Mouse (Mus musculus) layer of hippocampus, adult 11-12 months (tissue): ENCODE results near the gene Ippk.

Experiments
- DNase-seq: peaks from one replicate; pipeline ENCODE4 v3.0.0; 2022; ENCODE audit warnings: low spot score

Ippk gene

GRCm38 (mm10) chr13:49420754-49421605 lies at the start of gene Ippk:
Ippk (plus strand) TSS chr13:49421249.
- DNase-seq = peak; percentile 99

- DNase-seq = peak; percentile 71
Observed at GRCm38 (mm10) chr13:49371428-49371899, 49.6 kb upstream of the Ippk start.

- no peak for DNase-seq
Observed at GRCm38 (mm10) chr13:49372370-49373060, 48.5 kb upstream of the Ippk start.

- DNase-seq = no peak
Observed at GRCm38 (mm10) chr13:49374304-49374703, 46.7 kb upstream of the Ippk start.

GRCm38 (mm10) chr13:49374730-49375129 lies 46.3 kb upstream of the Ippk start:
- DNase-seq = no peak

DNA sequence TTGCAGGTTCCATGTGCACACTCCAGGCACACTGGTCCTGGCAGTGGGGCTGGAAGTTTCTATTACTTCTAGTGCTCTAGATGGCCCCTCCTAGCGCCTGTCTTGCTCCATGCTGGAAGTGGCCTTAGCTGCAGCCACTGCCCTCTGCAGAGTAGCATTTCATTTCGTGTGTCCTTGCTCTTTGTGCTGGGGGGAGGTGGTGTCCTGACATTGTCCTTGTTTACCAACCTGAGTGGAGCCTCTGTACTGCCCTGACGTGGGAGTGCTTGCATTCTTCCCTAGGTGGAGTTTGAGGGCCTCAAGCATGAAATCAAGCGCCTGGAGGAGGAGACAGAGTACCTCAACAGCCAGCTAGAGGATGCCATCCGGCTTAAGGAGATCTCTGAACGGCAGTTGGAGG lies 43.4 kb upstream of the Ippk start:
- no peak for DNase-seq

- no peak for DNase-seq
Observed at GRCm38 (mm10) chr13:49379301-49379700, 41.7 kb upstream of the Ippk start.

DNA sequence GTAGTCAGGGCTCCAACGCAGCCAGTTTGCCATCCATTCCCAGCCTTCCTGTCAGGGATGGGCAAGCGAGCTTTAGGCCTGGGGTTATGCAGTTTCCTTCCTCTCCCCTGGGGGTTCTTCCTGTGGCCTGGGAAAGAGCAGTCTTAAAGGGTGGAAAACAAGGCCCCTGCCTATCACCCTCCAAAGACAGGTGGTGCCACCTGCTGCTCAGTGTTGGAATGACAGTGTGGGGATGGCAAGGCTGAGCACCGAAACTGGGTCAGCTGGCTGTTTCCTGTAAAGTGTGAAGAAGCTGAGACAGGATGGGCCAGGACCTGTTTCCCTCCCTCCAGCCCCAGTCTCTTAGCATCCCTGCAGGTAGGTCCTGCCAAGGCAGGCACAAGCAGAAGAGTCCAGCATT lies 39.8 kb upstream of the Ippk start:
- DNase-seq = peak; percentile 90

DNA sequence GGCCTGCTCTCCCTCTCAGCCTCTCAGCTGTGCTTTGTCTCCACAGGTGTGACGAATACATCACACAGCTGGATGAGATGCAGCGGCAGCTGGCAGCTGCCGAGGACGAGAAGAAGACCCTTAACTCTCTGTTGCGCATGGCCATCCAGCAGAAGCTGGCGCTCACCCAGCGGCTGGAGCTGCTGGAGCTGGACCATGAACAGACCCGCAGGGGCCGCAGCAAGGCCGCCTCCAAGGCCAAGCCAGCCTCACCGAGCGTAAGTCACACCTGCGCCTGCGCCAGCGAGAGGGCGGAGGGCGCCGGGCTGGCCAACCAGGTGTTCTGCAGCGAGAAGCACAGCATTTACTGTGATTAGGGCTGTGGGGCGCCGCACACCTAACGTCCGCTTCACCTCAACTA lies 38.1 kb upstream of the Ippk start:
- no peak for DNase-seq

DNA sequence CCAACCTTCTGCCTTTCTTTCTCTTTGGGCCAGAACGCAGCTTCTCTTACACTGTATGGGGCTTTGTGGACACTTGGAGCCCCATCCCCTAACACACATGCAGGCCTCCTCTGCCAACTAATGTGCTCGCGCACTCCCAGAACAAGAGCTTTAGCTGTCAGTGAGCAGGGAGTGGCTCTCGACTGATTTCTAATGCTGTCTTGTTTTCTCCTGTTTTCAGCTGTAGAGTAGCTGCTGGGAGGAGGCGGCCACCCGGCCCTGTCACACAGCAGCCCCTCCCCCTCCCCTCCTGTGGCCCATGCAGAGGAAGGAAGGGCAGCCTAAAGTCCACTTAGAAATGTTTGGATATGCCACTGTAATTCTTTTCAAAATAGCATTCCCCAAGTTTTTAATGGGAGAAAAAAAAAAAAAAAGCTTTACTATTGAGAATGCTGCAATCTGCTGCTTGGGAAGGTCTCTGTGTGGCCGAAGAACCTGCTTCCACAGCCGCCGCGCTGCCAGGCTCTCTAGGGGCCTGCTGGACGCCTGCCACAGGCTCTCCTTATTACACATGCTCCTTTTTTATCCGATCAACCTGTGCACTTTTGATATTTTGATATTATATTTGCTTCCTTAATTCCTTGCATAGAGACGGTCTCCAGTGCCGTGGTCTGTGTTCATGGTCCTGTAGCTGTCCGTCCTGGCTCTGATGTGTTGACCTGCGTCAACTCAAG lies 36.1 kb upstream of the Ippk start:
- no peak for DNase-seq

- DNase-seq = no peak
Observed at GRCm38 (mm10) chr13:49391374-49391773, 29.7 kb upstream of the Ippk start.

DNA sequence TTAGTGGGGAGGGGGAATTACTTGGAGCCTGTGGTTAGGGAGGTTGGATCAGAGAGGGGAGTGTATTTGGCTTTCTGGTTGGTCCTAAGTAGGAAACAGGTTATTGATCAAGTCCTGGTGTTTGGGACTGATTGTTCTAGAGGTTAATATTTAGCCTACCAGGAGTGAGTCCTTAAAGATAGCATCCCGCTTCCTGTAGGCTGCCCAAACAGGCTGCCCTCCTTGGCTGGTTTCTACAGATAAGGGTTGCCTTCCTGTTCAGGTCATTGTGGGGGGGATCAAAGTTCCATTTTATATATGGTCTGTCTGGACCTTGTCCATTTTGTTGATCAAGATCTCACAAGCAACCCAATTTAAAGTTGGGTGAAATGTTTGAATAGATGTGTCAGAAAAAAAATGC lies 27.5 kb upstream of the Ippk start:
- no peak for DNase-seq

- DNase-seq = no peak
Observed at GRCm38 (mm10) chr13:49394886-49395447, 26.1 kb upstream of the Ippk start.

DNA sequence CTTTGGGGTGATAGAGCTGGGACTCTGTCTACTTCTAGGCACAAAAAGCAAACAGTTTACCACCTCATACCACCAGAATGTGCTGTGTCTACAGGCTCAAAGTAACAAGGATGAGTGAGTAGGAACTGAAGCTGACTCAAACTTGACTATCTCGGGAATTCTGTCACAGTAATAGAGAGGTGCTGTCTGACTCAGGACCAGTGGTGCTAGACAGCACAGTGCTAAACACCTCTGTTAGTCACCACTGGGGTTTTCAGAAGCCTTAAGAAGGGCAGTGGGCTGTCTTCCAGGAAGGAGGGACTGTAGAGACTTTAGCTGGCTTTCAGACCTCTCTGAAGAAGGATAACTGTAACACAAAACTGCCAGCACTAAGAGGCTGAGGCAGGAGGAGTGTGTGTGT lies 24.3 kb upstream of the Ippk start:
- DNase-seq = no peak

DNA sequence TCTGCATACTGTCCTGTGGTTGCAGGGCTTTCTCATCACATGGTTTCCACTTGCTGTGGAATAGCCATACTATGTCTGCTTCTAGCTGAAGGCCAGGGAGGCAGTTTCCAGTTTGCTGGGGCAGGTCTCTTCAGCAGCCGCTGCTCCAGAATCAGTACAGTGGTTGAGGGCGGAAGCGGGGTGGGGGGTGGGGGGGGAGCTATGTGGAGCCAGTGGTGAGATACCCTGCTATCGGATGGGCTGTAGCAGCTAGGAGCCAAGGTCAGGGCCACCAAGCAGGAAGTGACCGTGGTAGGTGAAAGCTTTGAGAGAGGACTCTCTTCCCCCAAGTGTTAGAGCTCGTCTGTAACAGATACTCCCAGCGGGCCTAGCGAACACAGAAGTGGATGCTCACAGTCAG lies 22.9 kb upstream of the Ippk start:
- DNase-seq = no peak

GRCm38 (mm10) chr13:49400139-49400538 lies 20.9 kb upstream of the Ippk start:
- no peak for DNase-seq

GRCm38 (mm10) chr13:49402628-49403027 lies 18.4 kb upstream of the Ippk start:
- DNase-seq = no peak

DNA sequence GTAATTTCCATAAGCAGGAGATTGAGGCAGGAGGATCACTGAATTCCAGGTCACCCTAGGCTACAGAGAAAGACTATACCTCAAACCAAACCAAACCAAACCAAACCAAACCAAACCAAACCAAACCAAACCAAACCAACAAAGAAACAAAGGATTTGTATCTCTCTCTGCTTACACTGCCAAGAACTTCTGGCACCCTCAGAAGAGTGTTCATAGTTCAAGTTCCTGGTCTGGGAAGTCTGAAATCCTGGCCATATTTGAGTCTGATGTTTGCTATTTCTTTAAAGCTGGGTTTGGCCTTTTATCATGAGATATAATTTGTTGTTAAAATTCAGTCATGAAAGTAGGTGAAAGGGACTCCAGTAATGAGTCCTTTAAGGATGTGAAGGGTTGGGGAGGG lies 13.3 kb upstream of the Ippk start:
- DNase-seq = no peak

- DNase-seq = no peak
Observed at GRCm38 (mm10) chr13:49421606-49421917, 513 bp downstream of the Ippk start.

- no peak for DNase-seq
Observed at GRCm38 (mm10) chr13:49421959-49422358, 910 bp downstream of the Ippk start.

- DNase-seq = no peak
Observed at GRCm38 (mm10) chr13:49426736-49427135, 5.7 kb downstream of the Ippk start.

GRCm38 (mm10) chr13:49428042-49428675 lies 7.1 kb downstream of the Ippk start:
- DNase-seq = no peak
